Mouse (Mus musculus) brain, embryonic 14.5 days (tissue): ENCODE data around the gene Strn4. TPM values are rescaled to one million over a fixed set of nuclear protein-coding genes. Genes with fewer than 3 reads are reported as not detected.

ENCODE experiments used
- DNase-seq: peaks from one replicate; pipeline ENCODE4 v3.0.0-alpha.2; 2011; ENCODE audit warnings: low read depth
- CTCF ChIP-seq: fragments of 200-500 bp; IDR thresholded peaks from 2 replicates; pipeline ENCODE4 v1.5.1; 2012; ENCODE audit warnings: inconsistent platforms, mild to moderate bottlenecking, moderate library complexity, borderline replicate concordance; ENCODE audit not compliant: insufficient read depth, insufficient read length; ENCODE audit errors: extremely low read depth
- POLR2A ChIP-seq: fragments of 200-500 bp; IDR thresholded peaks from 2 replicates; pipeline ENCODE4 v1.6.1; 2012; ENCODE audit warnings: mild to moderate bottlenecking, inconsistent platforms, borderline replicate concordance; ENCODE audit not compliant: poor library complexity, insufficient read depth, insufficient read length, severe bottlenecking; ENCODE audit errors: extremely low read depth
- polyA plus RNA-seq: library from polyadenylated mRNA; depleted of rRNA; stranded (reverse); fragments of >200 nt; gene quantifications from 2 replicates; pipeline ENCODE4 v1.2.3, GENCODE M21; 2012; rRNA removed

The Strn4 gene
- polyA plus RNA-seq, 1 experiment, result 306 TPM

GRCm38 (mm10) chr7:16885271-16885776 is 69.6 kb downstream of the Strn4 start:
- DNase-seq, result peak; percentile 44
- TF ChIP-seq CTCF (no peak), POLR2A (no peak)

- DNase-seq, result no peak
- TF ChIP-seq POLR2A, result no peak
- TF ChIP-seq CTCF, result no peak
These were observed 70.2 kb downstream of the Strn4 start for GRCm38 (mm10) chr7:16885905-16886304.

Other genes with a start within 250 kb of the Strn4 start
- gene Arhgap35, start 200.9 kb upstream of the Strn4 start, polyA plus RNA-seq, result 48.1 and 75.2 TPM in 2 replicates
- gene Ceacam15, start 140.2 kb upstream of the Strn4 start, polyA plus RNA-seq, result not detected in 2 replicates
- gene Ceacam9, start 94.0 kb upstream of the Strn4 start, polyA plus RNA-seq, result 0.48 TPM in 1 of 2 replicates, not detected in the other
- 455 and 489 TPM in 2 replicates for gene Ap2s1, start 77.5 kb upstream of the Strn4 start, polyA plus RNA-seq
- 18.7 and 32.3 TPM in 2 replicates for gene Slc1a5, start 34.5 kb upstream of the Strn4 start, polyA plus RNA-seq
- 35.1 and 47.7 TPM in 2 replicates for gene Fkrp, start 843 bp downstream of the Strn4 start, polyA plus RNA-seq
- 13.9 and 14.0 TPM in 2 replicates for gene Prkd2, start 27.0 kb downstream of the Strn4 start, polyA plus RNA-seq
- 41.7 and 43.6 TPM in 2 replicates for gene Dact3, start 59.4 kb downstream of the Strn4 start, polyA plus RNA-seq
- 11.5 and 15.5 TPM in 2 replicates for gene Gng8, start 75.9 kb downstream of the Strn4 start, polyA plus RNA-seq
- 0.47 and 0.75 TPM in 2 replicates for gene Ptgir, start 90.6 kb downstream of the Strn4 start, polyA plus RNA-seq
- 580 and 837 TPM in 2 replicates for gene Calm3, start 108.2 kb downstream of the Strn4 start, polyA plus RNA-seq
- 44.9 and 96.9 TPM in 2 replicates for gene Pnmal2, start 128.8 kb downstream of the Strn4 start, polyA plus RNA-seq
- 28.0 and 34.5 TPM in 2 replicates for gene Pnmal1, start 143.8 kb downstream of the Strn4 start, polyA plus RNA-seq
- gene Gm42372, start 167.2 kb downstream of the Strn4 start, polyA plus RNA-seq, result 5.2 and 19.6 TPM in 2 replicates
- gene Ccdc8, start 176.8 kb downstream of the Strn4 start, polyA plus RNA-seq, result 6.4 and 8.6 TPM in 2 replicates
- gene Ppp5c, start 212.0 kb downstream of the Strn4 start, polyA plus RNA-seq, result 164 and 199 TPM in 2 replicates
- gene Hif3a, start 246.5 kb downstream of the Strn4 start, polyA plus RNA-seq, result 4.1 and 6.9 TPM in 2 replicates